Comparison of ENCODE assay signal across 8 mouse cellular contexts in the genomic region with DNA sequence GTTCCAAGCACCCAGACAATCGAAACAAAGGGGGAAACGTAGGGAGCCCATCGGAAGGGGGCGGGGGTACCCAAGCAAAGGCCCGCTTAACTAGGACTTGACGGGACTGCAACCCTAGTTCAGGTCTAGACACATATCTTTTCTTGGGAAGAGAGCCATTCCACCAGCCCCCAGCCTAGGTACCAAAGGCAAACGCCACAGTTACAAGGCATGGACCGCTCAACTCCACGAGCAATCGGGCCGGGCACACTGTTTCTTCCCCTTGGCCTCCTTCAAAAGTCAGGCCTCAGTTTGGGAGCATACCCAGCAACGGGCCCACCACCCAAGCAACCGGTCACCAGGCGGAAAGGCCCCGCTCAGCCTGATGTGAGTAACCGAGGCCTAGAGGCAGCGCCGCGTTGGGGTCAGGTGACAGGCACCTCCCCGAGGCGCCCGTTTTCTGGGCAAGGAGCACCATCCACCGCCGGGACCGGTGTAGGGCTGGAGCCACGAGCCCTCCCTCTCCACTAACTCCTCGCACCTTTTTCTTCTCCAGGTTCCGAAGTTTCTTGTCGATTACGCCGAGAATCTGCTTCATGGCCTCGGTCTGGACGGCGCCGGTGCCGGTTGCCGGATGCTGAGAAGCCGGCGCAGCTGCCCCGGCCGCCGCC. TPM values are rescaled to one million over a fixed set of nuclear protein-coding genes. Genes with fewer than 3 reads are reported as not detected.
A peak's percentile ranks its signal among the peaks of the same experiment; 100 is the strongest.
DNase-seq lines count a peak whose midpoint lies in the region; ATAC-seq and TF ChIP-seq lines count a peak whose summit lies in the region.

No protein-coding gene starts in this region.

- ATAC-seq in CD4-positive, CD25-positive, alpha-beta regulatory T cell, adult 4 months, result peak; percentile 27
- peak; percentile 29 for ATAC-seq in heart, postnatal 0 days (ENCODE audit: insufficient read depth, low read depth)
- peak; percentile 64 for ATAC-seq in neural tube, embryonic 13.5 days (ENCODE audit: low read depth)

- TF ChIP-seq CTCF in bone marrow macrophage, adult 2 months (IDR thresholded peaks at IDR 0.05; ENCODE audit: low read depth, low read length), result no peak
- no peak for TF ChIP-seq CTCF in heart, postnatal 0 days (IDR thresholded peaks at IDR 0.05; ENCODE audit: low read depth)
- TF ChIP-seq CTCF in testis, adult 2 months (IDR thresholded peaks at IDR 0.05; ENCODE audit: control insufficient read depth, insufficient read depth, insufficient replicate concordance, low read depth, low read length), result no peak

- no peaks in the 10 kb centered on the region for H3K9me3 ChIP-seq in heart, postnatal 0 days (replicated peaks; ENCODE audit: control insufficient read depth, low read length)
- no peaks in the 10 kb centered on the region for H3K9me3 ChIP-seq in neural tube, embryonic 13.5 days

- H3K9ac ChIP-seq in heart, postnatal 0 days (replicated peaks; ENCODE audit: low read depth, low read length), result peak overlapping the region; percentile 97
- H3K9ac ChIP-seq in neural tube, embryonic 13.5 days, result peak overlapping the region; percentile 96

- no peaks in the 10 kb centered on the region for H3K27me3 ChIP-seq in heart, postnatal 0 days (ENCODE audit: control insufficient read depth, insufficient read depth, low read length)
- no peaks in the 10 kb centered on the region for H3K27me3 ChIP-seq in neural tube, embryonic 13.5 days
- H3K27me3 ChIP-seq in testis, adult 2 months (ENCODE audit: control insufficient read depth, insufficient read depth, low read length), result no peaks in the 10 kb centered on the region

- no peak for TF ChIP-seq EP300 in heart, postnatal 0 days (IDR thresholded peaks at IDR 0.05; ENCODE audit: low read depth)

- H3K4me1 ChIP-seq in bone marrow macrophage, adult 2 months (ENCODE audit: control insufficient read depth, insufficient read depth, low read length), result peaks cover 19% of the 10 kb centered on the region
- H3K4me1 ChIP-seq in heart, postnatal 0 days (ENCODE audit: control insufficient read depth, insufficient read depth), result peaks cover 7% of the 10 kb centered on the region
- peaks cover 41% of the 10 kb centered on the region for H3K4me1 ChIP-seq in neural tube, embryonic 13.5 days (replicated peaks)
- peaks cover 2% of the 10 kb centered on the region; the same call in 1 of the 2 replicates for H3K4me1 ChIP-seq in testis, adult 2 months (ENCODE audit: control insufficient read depth, insufficient read depth, low read length)

- H3K4me2 ChIP-seq in heart, postnatal 0 days (ENCODE audit: low read depth, low read length), result peak overlapping the region; percentile 57
- H3K4me2 ChIP-seq in neural tube, embryonic 13.5 days, result peak overlapping the region; percentile 64

- peak overlapping the region; percentile 97 for H3K27ac ChIP-seq in bone marrow macrophage, adult 2 months (ENCODE audit: insufficient read depth, low read depth, low read length)
- H3K27ac ChIP-seq in heart, postnatal 0 days (ENCODE audit: low read depth), result peak overlapping the region; percentile 100
- peak overlapping the region; percentile 100 for H3K27ac ChIP-seq in neural tube, embryonic 13.5 days (replicated peaks)
- peak overlapping the region; percentile 99 for H3K27ac ChIP-seq in testis, adult 2 months (ENCODE audit: control insufficient read depth, insufficient read depth, low read depth, low read length)

- DNase-seq in fibroblast of lung, adult 2 months (ENCODE audit: low read depth), result peak; percentile 7
- DNase-seq in heart, postnatal 0 days (ENCODE audit: low spot score), result peak; percentile 39
- DNase-seq in kidney, postnatal 4 days, result peak; percentile 65 to 80
- peak; percentile 61 to 66 for DNase-seq in lung, adult 18-20 months

- peak overlapping the region; percentile 96 for H3K4me3 ChIP-seq in bone marrow macrophage, adult 2 months (ENCODE audit: insufficient read depth, low read length)
- peak overlapping the region; percentile 78 for H3K4me3 ChIP-seq in heart, postnatal 0 days (ENCODE audit: low read depth, low read length)
- H3K4me3 ChIP-seq in neural tube, embryonic 13.5 days, result peak overlapping the region; percentile 79
- peak overlapping the region; percentile 98 for H3K4me3 ChIP-seq in testis, adult 2 months (ENCODE audit: control insufficient read depth, low read depth, low read length)

- peaks cover 15% of the 10 kb centered on the region for H3K36me3 ChIP-seq in heart, postnatal 0 days (replicated peaks; ENCODE audit: control insufficient read depth, insufficient read depth, low read length)
- H3K36me3 ChIP-seq in neural tube, embryonic 13.5 days, result peaks cover 20% of the 10 kb centered on the region
- H3K36me3 ChIP-seq in testis, adult 2 months (ENCODE audit: control insufficient read depth, insufficient read depth, low read length), result peaks cover 1% of the 10 kb centered on the region

- WGBS in heart, postnatal 0 days, result 0% methylated on average over 42 of the region's 42 CpGs
- WGBS in neural tube, embryonic 13.5 days, result under 1% methylated on average over 42 of the region's 42 CpGs

- no peak for TF ChIP-seq POLR2A in bone marrow macrophage, adult 2 months (IDR thresholded peaks at IDR 0.05; ENCODE audit: borderline replicate concordance, low read depth, low read length)
- TF ChIP-seq POLR2A in testis, adult 2 months (IDR thresholded peaks at IDR 0.05; ENCODE audit: control insufficient read depth, low read depth, low read length), result peak; percentile 38; the same call in 1 of the 2 replicates

RNA-seq across cellular contexts. Expression of a gene that starts 1.1 kb away (rescaled TPM):
- 10 to 100 TPM; 84.9 to 89.3 TPM for polyA plus RNA-seq in CD4-positive, CD25-positive, alpha-beta regulatory T cell, adult 4 months (2017; shearing (Covaris generic))
- polyA plus RNA-seq in bone marrow macrophage, adult 2 months (2012; ENCODE audit: insufficient read depth, insufficient read length, missing spikeins), result 183 and 206 TPM in 2 replicates
- 143 and 221 TPM in 2 replicates for total RNA-seq in heart, postnatal 0 days (2014; rRNA removed; ENCODE audit: low replicate concordance)
- 106 and 114 TPM in 2 replicates for polyA plus RNA-seq in heart, postnatal 0 days (2015; fragmentation: Nextera tagmentation; extraction: Ambion mirVana)
- 412 and 425 TPM in 2 replicates for polyA plus RNA-seq in neural tube, embryonic 13.5 days (2015; fragmentation: Nextera tagmentation; extraction: Ambion mirVana)
- polyA plus RNA-seq in testis, adult 2 months (2012; rRNA removed), result 135 and 157 TPM in 2 replicates

RNA-seq across cellular contexts. Expression of a gene that starts 35.3 kb away (rescaled TPM):
- 10 to 100 TPM; 26.2 to 39.1 TPM for polyA plus RNA-seq in CD4-positive, CD25-positive, alpha-beta regulatory T cell, adult 4 months (2017; shearing (Covaris generic))
- polyA plus RNA-seq in bone marrow macrophage, adult 2 months (2012; ENCODE audit: insufficient read depth, insufficient read length, missing spikeins), result 8.7 and 12.0 TPM in 2 replicates
- 17.2 and 25.6 TPM in 2 replicates for total RNA-seq in heart, postnatal 0 days (2014; rRNA removed; ENCODE audit: low replicate concordance)
- polyA plus RNA-seq in heart, postnatal 0 days (2015; fragmentation: Nextera tagmentation; extraction: Ambion mirVana), result 6.9 and 7.8 TPM in 2 replicates
- 17.3 and 19.0 TPM in 2 replicates for polyA plus RNA-seq in neural tube, embryonic 13.5 days (2015; fragmentation: Nextera tagmentation; extraction: Ambion mirVana)
- 47.3 and 48.7 TPM in 2 replicates for polyA plus RNA-seq in testis, adult 2 months (2012; rRNA removed)

Comparison
In these comparisons a context has a peak if more than half of its experiments do, and no peak if none do; other contexts are left out.
1. Peak in every context shown above with its lines: DNase-seq, ATAC-seq, H3K4me3 ChIP-seq and H3K27ac ChIP-seq.
2. DNase-seq: peak in every context shown above with its lines; median percentile 72 in kidney, postnatal 4 days; 64 in lung, adult 18-20 months; 39 in heart, postnatal 0 days; 7 in fibroblast of lung, adult 2 months.